Mouse (Mus musculus) cerebellum, postnatal 14 days (tissue): ENCODE data around the gene Gm14862.

ENCODE experiments used
- DNase-seq, 2 experiments: peaks; one replicate each; pipeline ENCODE4 v3.0.0; 2021; ENCODE audit warnings: mixed read lengths in 2 of 2

Gene Gm14862

DNA sequence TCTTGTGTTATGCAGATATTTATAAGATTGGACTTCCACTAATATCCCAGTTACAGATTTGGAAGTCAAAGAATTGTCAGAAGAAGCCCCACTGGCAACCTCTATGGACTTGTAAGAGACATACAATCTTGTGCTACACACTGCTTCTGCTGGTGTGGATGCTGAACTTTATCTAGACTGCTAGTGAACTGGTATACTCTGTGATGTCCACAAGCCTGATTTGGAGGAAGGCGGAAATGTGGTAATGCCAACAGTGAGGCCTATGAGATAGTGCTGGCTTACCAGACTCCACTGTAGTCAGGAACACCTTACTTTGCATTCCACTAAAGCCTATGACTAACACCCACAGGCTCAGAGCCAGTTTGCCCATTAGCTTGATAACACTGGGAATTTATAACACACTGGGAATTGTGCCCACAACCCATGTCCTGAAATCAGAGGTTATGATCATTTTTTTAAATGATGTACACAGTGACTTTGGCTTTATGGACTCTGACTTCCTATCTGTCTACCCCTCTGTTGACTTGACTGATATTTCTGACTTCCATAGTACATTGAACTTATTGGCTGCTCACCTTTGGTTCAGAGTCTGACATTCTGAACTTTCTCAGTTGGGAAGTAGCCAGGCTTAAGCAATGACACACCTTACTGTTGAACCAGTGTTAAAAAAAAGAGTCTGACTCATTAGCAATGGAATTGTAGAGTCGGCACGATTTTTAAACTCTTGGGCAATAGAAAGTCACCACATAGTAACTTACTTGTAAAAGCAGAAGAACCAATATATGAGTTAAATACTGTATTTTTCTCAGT is 34.1 kb downstream of the Gm14862 start:
- DNase-seq: no peak

- DNase-seq: no peak
These were observed 35.0 kb downstream of the Gm14862 start for GRCm38 (mm10) chrX:9221736-9222135.

- peak; percentile 60 to 71 for DNase-seq
These were observed 35.5 kb downstream of the Gm14862 start for GRCm38 (mm10) chrX:9221206-9221605.

GRCm38 (mm10) chrX:9219570-9219969 is 37.1 kb downstream of the Gm14862 start:
- DNase-seq: no peak

DNA sequence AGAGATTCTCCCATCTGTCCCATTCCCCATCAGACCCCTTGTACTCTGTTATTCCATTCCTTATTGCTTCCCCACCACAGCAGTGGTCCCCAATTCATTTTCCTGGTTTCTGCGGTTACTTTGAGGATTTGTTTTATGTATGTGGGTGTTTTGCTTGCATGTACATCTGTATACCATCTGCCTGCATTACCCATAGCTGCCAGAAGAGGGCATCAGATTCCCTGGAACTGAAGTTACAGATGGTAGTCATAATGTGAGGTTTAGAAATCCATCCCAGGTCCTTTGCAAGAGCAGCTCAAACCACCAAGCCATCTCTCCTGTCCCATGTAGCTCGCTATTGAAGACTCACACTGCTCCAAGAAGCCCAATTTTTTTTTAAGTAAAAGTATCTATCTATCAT is 40.5 kb downstream of the Gm14862 start:
- no peak for DNase-seq

GRCm38 (mm10) chrX:9205121-9205520 is 51.6 kb downstream of the Gm14862 start:
- DNase-seq: no peak

DNA sequence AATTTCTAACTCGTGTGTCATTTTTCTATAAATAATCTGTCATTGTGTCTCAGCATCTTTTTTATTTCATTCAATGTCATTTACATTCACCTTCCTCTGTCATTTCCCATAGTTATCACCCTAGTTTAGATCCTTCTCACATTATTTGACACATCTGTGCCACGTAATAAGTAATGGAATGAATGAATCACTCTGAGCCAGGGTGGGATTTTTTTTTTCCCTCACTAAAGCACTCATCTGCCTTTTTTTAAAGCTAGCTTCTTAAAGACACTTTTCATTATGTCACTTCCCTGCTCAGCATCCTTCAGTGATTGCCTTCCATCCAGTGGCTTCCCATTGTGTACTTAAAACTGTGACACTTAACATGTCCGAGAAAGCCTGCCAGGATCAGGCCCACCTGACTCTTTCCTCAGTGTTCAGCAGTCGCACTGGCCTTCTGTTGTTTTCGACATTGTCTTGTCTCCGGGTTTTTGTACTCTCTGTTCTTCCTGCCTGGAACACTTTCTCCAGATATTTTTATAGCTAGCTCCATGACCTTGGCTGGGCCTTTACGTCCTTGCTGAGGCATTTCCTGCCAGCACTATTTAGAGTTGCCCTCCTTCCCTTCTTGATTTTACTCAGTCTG is 53.8 kb downstream of the Gm14862 start:
- DNase-seq: peak in 1 of 2 experiments; percentile 5

- DNase-seq: no peak
These were observed 54.7 kb downstream of the Gm14862 start for GRCm38 (mm10) chrX:9201954-9202353.
